Mouse (Mus musculus) liver, adult 2 months (tissue): ENCODE data around the gene St8sia1. TPM values are rescaled to one million over a fixed set of nuclear protein-coding genes. Genes with fewer than 3 reads are reported as not detected.

Experiments used
- DNase-seq: peaks from one replicate; pipeline ENCODE4 v3.0.0-alpha.2; 2011; ENCODE audit warnings: low read depth, low spot score; ENCODE audit errors: extremely low read depth
- H3K27ac ChIP-seq: fragments of 200-500 bp; replicated peaks from 2 replicates; pipeline ENCODE4 v1.5.1; 2012; ENCODE audit warnings: low read depth, mild to moderate bottlenecking, control low read depth, inconsistent platforms, low read length; ENCODE audit not compliant: insufficient read depth
- H3K27me3 ChIP-seq: fragments of 200-500 bp; 2 replicates; pipeline ENCODE4 v1.6.1; 2012; ENCODE audit warnings: mild to moderate bottlenecking, moderate library complexity, low read length, inconsistent platforms; ENCODE audit not compliant: control insufficient read depth, insufficient read depth
- H3K36me3 ChIP-seq: fragments of 200-500 bp; 2 replicates; pipeline ENCODE4 v1.6.1; 2012; ENCODE audit warnings: low read length, inconsistent platforms; ENCODE audit not compliant: control insufficient read depth, insufficient read depth
- H3K4me1 ChIP-seq: fragments of 200-500 bp; 2 replicates; pipeline ENCODE4 v1.6.1; 2011; ENCODE audit warnings: low read length; ENCODE audit not compliant: control insufficient read depth, insufficient read depth
- H3K4me3 ChIP-seq: fragments of 200-500 bp; 2 replicates; pipeline ENCODE4 v1.5.1; 2011; ENCODE audit warnings: low read depth, mild to moderate bottlenecking, control low read depth, low read length, moderate library complexity; ENCODE audit not compliant: insufficient read depth
- H3K79me2 ChIP-seq: fragments of 200-500 bp; 2 replicates; pipeline ENCODE4 v1.6.1; 2012; ENCODE audit warnings: inconsistent platforms, mild to moderate bottlenecking, low read length, moderate library complexity; ENCODE audit not compliant: control insufficient read depth, insufficient read depth
- H3K9ac ChIP-seq: fragments of 200-500 bp; 2 replicates; pipeline ENCODE4 v1.6.1; 2012; ENCODE audit warnings: low read depth, mild to moderate bottlenecking, control low read depth, inconsistent platforms, low read length
- CTCF ChIP-seq: fragments of 200-500 bp; IDR thresholded peaks from 2 replicates; pipeline ENCODE4 v1.5.1; 2011; ENCODE audit warnings: low read depth, low read length, control low read depth
- POLR2A ChIP-seq: fragments of 200-500 bp; IDR thresholded peaks from 2 replicates; pipeline ENCODE4 v1.6.1; 2011; ENCODE audit warnings: low read length, control low read depth; ENCODE audit not compliant: insufficient read depth; ENCODE audit errors: extremely low read depth
- WGBS: fragments of 180-500 bp; shearing (Covaris S2); methylation state at CpG from one replicate; pipeline ENCODE4 v1.1.7; 2018; 5-methylcytosine and 5-hydroxymethylcytosine counted together
- polyA plus RNA-seq: library from polyadenylated mRNA; depleted of rRNA; stranded (reverse); fragments of >200 nt; gene quantifications from 2 replicates; pipeline ENCODE4 v1.2.3, GENCODE M21; 2012
- total RNA-seq: library from RNA; depleted of rRNA; stranded (reverse); fragments of >200 nt; gene quantifications from 2 replicates; pipeline ENCODE4 v1.2.3, GENCODE M21; 2014

St8sia1 gene
- total and polyA plus RNA-seq, 2 experiments, result under 0.01 to 0.01 TPM

DNA sequence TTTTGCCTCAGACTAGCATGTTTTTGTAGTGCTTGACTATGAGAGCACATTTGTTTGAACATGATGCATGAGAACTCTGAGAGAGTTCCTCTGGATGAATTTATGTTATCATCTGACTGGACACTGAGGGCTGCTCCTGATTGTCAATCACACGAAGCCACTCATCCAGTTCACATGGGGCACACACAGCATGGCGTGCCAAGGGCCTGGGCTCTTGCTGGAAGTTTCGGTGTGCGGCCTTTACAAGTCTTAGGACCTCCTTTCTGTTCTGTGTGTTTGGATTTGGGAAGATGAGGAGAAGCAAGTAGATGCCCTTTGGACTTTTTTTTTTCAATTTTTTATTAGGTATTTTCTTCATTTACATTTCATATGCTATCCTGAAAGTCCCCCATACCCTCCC, 100.4 kb downstream of the St8sia1 start:
- no peaks in the 10 kb centered on the region for H3K4me1 ChIP-seq
- no peaks in the 10 kb centered on the region for H3K27me3 ChIP-seq
- no peaks in the 10 kb centered on the region for H3K36me3 ChIP-seq
- no peak for DNase-seq
- WGBS, result 92% methylated on average over 4 of the region's 4 CpGs
- H3K9ac ChIP-seq, result no peak overlapping the region
- H3K79me2 ChIP-seq, result no peaks in the 10 kb centered on the region
- no peak overlapping the region for H3K4me3 ChIP-seq
- TF ChIP-seq POLR2A (no peak), CTCF (no peak)
- H3K27ac ChIP-seq, result no peak overlapping the region

DNA sequence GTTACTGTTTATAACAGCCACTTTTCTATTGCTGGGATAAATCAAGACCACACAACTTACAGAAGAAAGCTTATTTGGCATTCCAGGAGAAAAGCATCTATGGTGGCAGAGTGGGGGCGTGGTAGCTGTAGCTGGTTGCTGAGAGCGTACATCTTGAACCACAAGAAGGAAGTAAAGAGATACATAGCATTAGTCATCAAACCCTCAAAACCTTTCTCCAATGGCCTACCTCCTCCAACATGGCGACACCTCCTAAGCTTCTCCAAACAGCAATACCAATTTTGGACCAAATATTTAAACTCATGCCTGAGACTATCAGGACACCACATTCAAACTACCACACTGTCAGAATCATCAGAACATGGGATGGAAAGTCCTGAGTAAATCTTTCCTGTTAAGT, 102.0 kb downstream of the St8sia1 start:
- Histone ChIP-seq H3K9ac (no peak overlapping the region), H3K27ac (no peak overlapping the region), H3K79me2 (no peaks in the 10 kb centered on the region), H3K4me3 (no peak overlapping the region), H3K36me3 (no peaks in the 10 kb centered on the region), H3K27me3 (no peaks in the 10 kb centered on the region), H3K4me1 (no peaks in the 10 kb centered on the region)
- no peak for DNase-seq
- 95% methylated on average over 3 of the region's 3 CpGs for WGBS
- TF ChIP-seq POLR2A (no peak), CTCF (no peak)

DNA sequence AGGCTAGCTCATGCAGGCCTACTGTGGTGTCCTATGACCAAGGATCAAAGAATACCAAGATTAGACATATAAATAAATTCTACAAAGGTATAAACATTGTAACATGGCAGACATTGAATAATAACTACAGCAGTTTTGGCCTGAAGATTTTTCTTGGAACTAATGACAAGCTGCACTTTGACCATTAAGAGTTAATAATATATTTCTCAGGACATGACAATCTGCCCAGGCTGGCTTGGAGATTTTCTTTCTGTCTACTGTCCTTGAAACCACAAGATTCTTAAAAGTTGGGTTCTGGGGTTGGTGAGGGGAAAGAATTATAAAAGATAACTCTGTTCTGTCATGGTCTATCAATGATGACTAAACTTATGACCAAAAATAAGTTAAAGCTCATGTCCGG, 103.9 kb downstream of the St8sia1 start:
- Histone ChIP-seq H3K79me2 (no peaks in the 10 kb centered on the region), H3K9ac (no peak overlapping the region), H3K4me1 (no peaks in the 10 kb centered on the region), H3K36me3 (no peaks in the 10 kb centered on the region), H3K27ac (no peak overlapping the region), H3K27me3 (no peaks in the 10 kb centered on the region), H3K4me3 (no peak overlapping the region)
- DNase-seq, result no peak
- WGBS, result 87% methylated on average over 1 of the region's 1 CpGs
- TF ChIP-seq CTCF (no peak), POLR2A (no peak)

DNA sequence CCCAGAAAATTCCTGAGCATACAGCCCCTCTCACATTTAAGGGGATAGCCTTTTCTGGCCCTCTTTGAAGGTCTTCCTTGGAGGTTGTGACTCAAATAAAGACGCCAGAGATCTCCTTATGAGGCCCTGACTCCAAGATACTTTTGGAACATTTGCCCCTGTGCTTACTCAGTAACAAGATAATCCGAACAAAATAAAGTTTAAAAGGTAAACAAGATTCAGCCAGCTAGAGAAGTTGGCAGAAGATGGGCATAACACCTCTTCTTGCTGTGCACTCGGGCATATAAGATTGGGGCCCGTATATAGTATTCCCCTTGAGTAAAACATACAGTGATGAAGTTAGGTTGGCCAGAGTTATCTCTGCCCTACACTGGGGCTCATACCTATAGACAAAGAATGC, 104.3 kb downstream of the St8sia1 start:
- DNase-seq, result no peak
- TF ChIP-seq POLR2A (no peak), CTCF (no peak)
- H3K36me3 ChIP-seq, result no peaks in the 10 kb centered on the region
- H3K4me3 ChIP-seq, result no peak overlapping the region
- no peaks in the 10 kb centered on the region for H3K4me1 ChIP-seq
- no peaks in the 10 kb centered on the region for H3K27me3 ChIP-seq
- WGBS, result 75% methylated on average over 4 of the region's 4 CpGs
- H3K79me2 ChIP-seq, result no peaks in the 10 kb centered on the region
- H3K27ac ChIP-seq, result no peak overlapping the region
- H3K9ac ChIP-seq, result no peak overlapping the region

DNA sequence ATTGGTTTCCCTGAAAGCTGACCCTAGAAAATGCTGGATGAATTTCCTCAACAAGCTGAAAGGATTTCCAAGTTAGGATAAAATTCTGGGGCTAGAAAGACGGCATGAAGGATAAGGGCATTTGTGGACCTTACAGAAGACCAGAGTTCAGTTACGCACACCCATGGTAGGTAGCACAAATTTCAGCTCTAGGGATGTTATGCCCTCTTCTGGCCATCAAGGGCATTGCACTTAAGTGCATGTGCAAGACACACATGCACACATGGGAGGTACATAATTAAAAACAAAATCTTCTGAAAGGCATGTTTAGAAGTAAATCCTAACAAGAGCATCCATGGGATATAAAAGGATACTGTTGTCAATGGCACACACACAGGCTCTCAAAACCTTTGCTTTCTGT, 105.3 kb downstream of the St8sia1 start:
- Histone ChIP-seq H3K36me3 (no peaks in the 10 kb centered on the region), H3K9ac (no peak overlapping the region), H3K27ac (no peak overlapping the region), H3K79me2 (no peaks in the 10 kb centered on the region), H3K4me1 (no peaks in the 10 kb centered on the region), H3K4me3 (no peak overlapping the region), H3K27me3 (no peaks in the 10 kb centered on the region)
- peak; percentile 42 for TF ChIP-seq CTCF
- no peak for TF ChIP-seq POLR2A
- no peak for DNase-seq
- 95% methylated on average over 2 of the region's 2 CpGs for WGBS

DNA sequence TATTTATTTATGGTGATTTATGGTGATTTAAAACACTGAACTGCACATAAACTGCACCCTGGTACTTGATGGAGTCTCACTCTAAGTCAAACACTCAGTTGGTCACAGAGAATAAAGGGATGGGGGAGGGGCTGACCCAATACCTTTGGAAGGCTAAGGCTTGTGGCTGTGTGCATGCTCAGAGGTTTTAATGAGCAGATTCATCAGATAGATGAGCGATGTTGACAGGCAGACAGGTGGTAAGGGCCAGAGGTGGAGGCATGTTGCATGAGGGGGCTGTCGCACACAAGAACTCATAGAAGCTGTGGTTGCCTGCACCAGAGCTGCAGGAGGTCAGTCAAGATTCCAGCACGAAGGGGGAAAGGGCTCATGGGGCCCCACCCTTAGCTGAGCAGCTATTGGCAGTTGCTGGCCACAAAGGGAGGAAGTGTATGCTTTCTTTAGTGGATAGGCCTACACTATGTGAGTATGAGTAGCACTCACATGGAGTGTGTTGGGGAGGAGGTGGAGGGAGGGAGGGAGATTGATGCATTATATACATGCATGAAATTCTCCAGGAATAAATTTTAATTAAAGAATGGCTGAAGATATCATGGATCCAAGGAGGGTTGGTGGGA, 107.9 kb downstream of the St8sia1 start:
- Histone ChIP-seq H3K27me3 (no peaks in the 10 kb centered on the region), H3K9ac (no peak overlapping the region), H3K4me1 (no peaks in the 10 kb centered on the region), H3K27ac (no peak overlapping the region), H3K36me3 (no peaks in the 10 kb centered on the region), H3K4me3 (no peak overlapping the region), H3K79me2 (no peaks in the 10 kb centered on the region)
- 80% methylated on average over 3 of the region's 3 CpGs for WGBS
- DNase-seq, result no peak
- TF ChIP-seq CTCF (no peak), POLR2A (no peak)
